Mouse (Mus musculus): Measurements from ENCODE around the gene Cyp4a14.
"Not testable (repeated sequence)": the region's sequence is repeated elsewhere in the genome, so short reads cannot be mapped to it uniquely, and the experiment has no call there.

The Cyp4a14 gene

DNA sequence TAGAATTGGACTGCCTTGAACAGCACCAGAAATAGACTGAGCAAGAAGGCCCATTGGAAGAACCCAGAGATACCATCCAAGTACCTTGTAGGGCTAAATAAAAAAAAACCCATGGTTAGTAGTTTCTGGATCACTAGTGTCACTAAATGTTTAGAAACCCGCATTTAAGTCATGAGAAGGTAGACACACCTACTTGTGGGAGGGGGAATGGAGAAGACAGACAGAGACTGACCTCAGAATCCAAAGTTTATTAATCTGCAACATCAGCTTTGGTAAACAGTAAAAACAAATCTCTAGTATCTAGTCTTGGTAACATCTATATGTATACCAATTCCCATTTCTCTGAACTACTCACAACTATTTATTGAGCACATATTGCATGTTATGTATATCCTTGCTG is at the start of gene Cyp4a14:
TSS of gene Cyp4a14 (minus strand) at position 142 of the 400 bp plus-strand sequence.
- no peak for DNase-seq (ENCODE audit: low spot score in 2 of 2)

DNA sequence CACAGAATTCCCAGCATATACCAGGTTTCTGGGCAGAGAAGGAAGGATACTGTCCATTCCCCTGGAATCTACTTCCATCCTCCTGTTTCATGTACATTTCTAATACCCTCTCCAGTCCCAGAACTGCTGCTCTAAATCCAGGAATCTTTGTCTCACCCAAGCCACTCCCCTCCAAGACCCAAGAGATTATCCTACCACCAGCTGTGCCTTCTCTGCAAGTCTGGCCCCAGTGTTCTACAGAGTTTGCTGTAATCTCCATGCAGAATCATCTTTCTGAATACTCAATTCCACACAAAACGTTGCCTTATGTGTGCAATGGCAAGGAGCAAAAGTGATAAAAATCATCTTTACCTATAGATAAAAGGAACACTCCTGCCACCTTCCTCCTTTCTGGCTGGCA is 49.2 kb upstream of the Cyp4a14 start:
- no peak for DNase-seq (ENCODE audit: low spot score in 2 of 2)

DNA sequence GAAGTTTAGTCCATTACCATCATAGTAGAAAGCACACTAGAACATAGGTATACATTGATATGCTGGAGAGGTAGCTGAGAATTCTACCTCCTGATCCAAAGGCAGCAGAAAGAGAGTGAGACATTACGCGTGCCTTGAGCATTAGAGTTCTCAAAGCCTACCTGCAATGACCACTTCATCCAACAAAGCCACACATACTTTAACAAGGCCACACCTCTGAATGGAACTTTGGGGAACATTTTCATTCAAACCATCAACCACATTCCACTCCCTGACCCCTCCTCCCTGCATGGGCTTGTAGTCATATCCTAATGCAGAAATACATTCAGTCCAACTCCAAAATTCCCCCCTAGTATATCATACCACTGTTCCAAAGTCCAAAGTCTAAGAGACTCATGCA is 25.8 kb upstream of the Cyp4a14 start:
- DNase-seq (ENCODE audit: low spot score in 2 of 2) = no peak

DNA sequence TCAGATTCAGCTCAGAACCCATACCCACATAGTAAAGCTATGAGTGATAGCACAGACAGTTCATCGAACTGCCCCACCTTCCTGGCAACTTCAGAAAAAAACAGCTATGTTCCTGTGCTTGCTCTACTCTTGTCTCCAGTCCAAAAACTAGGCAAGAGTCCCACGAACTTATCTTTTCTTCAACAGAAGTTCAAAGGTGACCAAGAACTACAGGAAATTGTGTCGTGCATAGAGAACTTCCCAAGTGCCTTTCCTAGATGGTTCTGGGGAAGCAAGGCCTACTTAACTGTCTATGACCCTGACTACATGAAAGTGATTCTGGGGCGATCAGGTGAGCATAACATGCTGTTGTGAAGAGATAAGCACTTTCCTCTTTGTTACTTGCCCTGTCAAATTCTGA is 23.5 kb upstream of the Cyp4a14 start:
- DNase-seq (ENCODE audit: low spot score in 2 of 2) = no peak

DNA sequence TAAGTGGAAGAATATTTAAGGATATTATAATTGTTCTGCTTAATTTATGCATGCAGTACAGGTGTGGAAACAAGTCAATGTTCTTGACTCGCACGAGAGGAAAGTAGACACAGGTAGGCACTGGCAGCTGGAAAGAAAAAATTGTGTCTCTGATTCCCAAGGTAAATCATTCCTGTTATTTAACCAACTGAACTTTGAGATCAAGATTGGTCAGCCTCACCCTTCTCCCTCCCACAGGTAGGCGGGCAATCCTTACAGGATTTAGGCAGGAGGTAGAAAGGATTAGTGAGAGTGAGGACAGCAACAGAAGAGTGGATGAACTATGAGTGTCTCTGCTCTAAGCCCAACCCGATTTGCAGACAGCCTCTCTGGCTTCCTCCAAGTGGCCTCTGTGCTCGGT is 22.1 kb upstream of the Cyp4a14 start, which contains the start of gene Cyp4a10:
TSS of gene Cyp4a10 (plus strand) at position 265 of the 400 bp plus-strand sequence.
- not testable (repeated sequence) for DNase-seq (ENCODE audit: low spot score in 2 of 2)

DNA sequence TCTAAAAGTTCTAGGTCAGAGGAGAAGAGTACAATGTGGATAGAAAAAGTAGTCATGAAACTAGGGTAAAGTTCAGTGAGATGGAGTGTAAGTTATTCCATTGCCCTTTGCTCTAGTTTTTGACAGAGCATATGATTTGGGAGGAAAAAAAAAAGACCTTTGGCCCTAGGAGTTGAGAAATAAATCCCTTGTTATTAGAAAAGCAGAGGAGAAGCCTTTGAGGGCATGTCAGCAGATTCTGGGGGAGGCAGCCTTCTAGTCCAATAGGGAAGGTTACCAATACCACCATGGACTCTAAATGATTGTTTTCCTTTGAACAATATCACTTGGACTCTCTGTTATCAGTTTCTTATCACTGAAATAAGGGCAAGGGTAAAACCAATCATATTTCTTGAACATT is 18.0 kb upstream of the Cyp4a14 start:
- DNase-seq (ENCODE audit: low spot score in 2 of 2) = not testable (repeated sequence)

DNA sequence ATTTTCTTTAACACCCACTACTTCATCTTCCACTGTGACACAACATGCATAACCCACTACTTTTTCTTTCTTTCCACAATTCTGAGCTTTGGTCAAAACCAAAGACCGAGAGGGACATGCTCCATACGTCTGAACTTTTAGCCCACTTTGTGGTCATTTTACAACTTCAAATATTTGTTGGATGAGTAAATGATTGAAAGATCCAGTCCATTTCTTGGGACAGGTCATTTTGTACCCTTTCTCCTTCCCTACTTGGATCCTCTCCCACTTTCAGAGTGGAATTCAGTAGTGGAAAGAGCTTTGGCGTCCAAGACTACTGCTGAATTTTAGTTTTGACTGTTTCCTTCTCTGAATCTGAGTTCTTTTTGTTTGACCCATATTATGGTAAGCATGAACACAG is 1.5 kb upstream of the Cyp4a14 start:
- DNase-seq (ENCODE audit: low spot score in 2 of 2) = no peak

DNA sequence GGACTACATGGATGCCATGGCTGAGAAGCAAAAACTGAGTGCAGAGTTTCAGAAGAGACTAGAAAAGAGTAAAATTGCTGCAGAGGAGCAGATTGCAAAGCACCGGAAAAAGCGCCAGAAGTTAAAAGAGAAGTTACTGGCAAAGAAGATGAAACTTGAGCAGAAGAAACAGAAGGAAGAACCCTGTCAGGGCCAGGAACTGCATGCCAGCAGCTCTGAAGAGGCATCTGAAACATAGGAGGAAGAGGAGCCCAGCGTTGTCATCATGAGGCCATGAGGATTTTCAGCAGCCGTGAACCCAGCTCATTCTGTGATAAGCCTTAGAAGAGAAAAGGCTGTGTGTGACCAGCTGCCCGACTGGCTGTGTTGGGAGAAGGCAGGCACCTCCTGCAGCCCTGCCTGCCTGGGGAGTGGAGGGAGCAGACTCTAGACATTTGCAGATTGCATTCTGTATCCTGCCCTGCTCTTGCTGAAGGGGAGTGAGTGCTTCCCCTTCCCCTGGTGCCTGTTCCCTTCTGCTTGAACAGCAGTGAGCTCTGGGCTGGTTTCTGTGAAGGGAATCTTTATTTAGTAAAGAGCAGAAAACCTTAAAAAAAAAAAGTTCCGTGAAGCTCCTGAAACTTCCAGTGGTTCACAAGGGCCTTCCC is 14.8 kb downstream of the Cyp4a14 start:
- DNase-seq (ENCODE audit: low spot score in 2 of 2) = no peak

DNA sequence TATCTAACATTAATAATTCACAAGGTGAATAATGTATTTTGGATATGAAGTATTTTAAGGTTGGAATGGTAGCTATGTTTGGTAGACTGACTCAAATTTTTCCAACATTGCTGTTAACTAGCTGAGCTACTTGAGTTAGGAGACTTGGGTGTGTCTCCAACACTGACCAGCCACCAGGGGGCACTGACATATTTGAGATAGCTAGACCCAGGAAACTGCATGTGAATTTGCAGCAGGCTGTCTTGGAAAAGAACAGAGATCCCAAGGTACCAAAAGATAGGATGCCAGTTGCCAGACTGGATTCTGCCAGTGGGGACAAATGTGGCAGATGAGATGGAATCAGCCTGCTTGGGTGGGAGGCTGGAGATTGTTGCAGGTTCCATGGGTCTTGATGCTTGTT is 19.9 kb downstream of the Cyp4a14 start:
- DNase-seq (ENCODE audit: low spot score in 2 of 2) = peak in 1 of 2 experiments; percentile 4

DNA sequence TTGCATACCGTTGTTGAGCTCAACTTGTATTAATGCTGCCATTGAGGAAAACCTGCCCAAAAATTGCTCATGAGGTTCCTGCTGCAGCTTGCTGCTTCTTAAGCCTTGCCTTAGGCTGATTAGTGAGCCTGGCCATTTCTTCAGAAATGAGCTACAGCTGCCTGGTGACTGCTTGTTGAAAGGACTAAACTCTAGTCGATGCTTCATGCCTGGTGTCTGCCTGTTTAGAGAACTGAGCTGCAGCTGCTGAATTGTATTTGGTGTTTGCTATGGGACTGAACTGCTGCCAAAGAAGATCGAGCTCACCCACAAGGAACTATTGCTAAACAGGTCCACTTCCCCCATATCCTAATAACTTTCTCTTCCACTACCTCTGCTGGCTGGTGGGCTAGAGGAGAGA is 22.4 kb downstream of the Cyp4a14 start:
- DNase-seq (ENCODE audit: low spot score in 2 of 2) = not testable (repeated sequence)

DNA sequence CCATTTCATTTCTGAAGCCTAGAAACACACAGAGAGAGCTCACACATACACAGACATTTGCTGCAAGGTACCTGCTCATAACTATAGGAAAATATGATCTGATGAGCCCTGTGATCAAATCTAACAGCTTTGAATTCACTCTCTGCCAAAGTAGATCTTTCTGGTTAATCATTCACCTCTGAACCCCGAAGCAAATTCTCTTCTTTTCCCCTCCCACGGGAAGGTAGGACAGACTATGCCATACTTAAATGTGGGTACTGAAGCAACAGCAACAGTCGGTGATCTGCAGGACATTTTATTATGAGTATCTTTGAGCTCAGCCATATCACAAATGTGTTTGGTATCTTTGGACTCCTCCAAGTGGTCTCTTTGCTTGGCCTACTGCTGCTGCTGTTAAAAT is 43.6 kb downstream of the Cyp4a14 start, which contains the start of gene Cyp4a30b:
TSS of gene Cyp4a30b (plus strand) at position 301 of the 400 bp plus-strand sequence.
- DNase-seq (ENCODE audit: low spot score in 2 of 2) = no peak

DNA sequence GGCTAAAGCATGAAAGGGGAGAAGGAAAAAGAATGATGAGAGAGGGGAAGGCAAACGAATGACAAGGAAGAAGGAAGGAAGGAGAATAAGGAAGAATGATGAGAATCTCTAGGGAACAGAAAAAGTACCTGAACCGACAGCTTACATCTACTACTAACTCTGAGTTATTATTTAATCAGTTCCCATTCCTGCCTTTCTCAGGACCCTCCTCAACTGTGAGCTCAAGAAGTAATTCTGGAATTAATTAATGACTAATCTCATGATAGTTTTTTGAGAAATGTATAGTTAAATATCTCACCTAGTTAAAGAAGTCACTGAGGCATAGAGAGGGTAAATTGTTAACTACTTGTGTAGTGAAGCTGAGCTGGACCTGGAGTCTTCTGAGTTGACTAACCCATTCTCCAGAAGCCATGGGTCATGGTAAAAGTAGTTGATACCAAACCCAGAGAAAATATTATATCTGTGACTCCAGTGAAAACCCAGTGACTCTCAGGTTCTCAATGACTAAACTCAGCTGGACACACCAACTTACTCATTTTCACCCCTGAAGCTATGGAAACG is 45.3 kb downstream of the Cyp4a14 start:
- no peak for DNase-seq (ENCODE audit: low spot score in 2 of 2)

All from right cerebral cortex, adult 2 months (tissue).